Mouse (Mus musculus) neutrophil, adult 5-6 weeks (primary cell): Measurements from ENCODE around the gene Slc16a10. TPM values are rescaled to one million over a fixed set of nuclear protein-coding genes. Genes with fewer than 3 reads are reported as not detected.

Experiments
- ATAC-seq: fragments of 151-379, 151-347 bp; 2 replicates; pipeline ENCODE4 v1.8.0; 2017; ENCODE audit warnings: mild to moderate bottlenecking, moderate TSS enrichment; ENCODE audit not compliant: insufficient number of reproducible peaks, poor library complexity, low FRiP score, severe bottlenecking; ENCODE audit errors: extremely low read depth
- total RNA-seq: library from RNA; stranded (forward); fragments of 200-1000 nt; gene quantifications from 2 replicates; pipeline ENCODE4 v1.2.3, GENCODE M21; 2017

The Slc16a10 gene
- total RNA-seq, 1 experiment from 2014 or later, result 6.8 TPM

DNA sequence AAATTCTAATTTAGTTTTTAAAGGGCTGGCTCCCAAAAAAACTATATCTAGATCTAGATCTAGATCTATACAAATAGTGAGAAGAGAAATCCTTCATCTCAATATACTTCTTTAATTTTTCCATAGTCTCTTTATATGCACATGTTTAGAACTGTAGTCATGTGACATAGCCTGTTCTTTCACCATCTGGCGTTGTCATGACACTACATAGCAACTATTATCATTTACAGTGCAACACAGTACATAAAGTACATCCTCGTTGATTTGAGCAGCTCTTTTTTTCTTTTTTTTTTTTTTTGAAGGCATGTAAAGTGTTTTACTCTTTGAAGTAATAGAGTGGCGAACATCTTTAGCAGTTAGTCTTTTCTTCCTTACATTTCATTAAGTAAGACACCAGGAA lies 22.6 kb downstream of the Slc16a10 start:
- no peak for ATAC-seq

DNA sequence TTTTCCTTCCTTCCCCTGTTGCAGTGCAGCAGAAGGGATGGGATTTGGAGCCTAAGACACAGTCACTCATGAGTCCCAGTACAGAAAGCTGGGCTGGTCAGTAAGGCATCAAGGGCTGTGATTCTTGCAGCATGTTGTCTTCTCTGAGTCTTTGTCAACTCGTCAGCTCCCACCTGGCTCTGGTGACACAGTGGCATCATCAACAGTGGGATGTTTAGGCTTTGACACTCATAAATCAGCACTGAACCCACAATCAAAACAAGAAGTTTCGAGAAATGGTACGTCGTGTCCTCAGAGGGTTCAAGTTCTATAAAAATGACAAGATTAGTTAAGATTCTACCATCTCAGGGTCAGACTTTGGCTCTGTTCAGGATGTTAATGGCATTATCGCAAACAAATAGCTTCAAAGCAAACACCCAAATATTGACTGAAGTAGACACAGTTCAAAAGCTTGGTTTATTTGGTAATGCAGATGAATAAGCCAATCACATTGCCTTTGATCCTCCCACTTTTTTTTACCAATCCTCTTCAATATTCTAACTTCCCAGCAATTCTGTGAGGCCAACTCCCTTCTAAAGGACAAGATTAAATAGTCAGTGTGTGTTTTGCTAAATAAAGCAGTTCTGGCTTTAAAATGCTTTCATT lies 23.2 kb downstream of the Slc16a10 start:
- ATAC-seq, result no peak

DNA sequence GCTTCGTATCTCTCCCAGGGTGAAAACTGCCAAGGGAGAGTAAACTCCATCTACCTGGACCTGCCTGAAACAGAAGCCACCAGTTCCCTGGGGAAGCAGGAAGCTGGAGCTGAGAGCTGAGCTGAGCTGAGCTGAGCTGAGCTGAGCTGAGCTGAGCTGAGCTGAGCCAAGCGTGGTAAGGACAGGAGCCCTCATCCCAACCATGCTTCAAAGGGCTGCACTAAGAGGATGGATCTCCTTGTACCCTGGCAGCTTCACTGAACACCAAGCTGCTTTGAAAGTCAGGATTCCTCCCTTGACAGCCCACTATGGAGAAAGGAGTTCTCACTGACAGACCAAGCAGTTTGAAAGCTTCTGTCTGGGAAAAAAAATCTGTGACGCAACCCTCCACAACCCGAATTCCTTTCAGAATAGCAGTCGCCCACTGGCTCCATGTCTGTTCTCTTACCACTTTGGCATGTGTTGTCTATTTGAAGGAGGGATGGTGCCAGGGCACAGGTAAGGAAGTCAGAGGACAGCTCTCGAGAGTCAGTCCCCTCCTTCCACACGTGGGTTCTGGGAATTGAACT lies 28.5 kb downstream of the Slc16a10 start:
- ATAC-seq, result no peak

GRCm38 (mm10) chr10:40112256-40112655 lies 29.8 kb downstream of the Slc16a10 start:
- no peak for ATAC-seq

DNA sequence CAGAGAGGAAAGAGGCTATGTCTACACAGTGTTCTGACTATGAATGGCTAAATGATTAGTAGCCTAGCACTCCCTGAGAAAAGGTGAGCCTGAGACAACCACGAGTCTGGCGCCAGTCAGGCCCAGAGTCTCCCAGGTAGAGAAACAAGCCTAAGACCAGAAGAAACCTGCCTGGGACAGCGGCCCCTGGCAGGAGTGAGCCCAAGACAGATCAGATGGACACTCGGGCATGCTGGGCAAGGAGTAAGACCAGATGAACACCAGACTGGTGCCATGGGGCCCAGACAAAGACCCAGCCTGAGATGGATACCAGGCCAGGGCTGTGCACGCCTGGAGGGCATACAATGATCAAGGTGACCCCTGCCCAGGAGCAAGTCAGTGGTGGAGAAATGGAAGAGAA lies 32.5 kb downstream of the Slc16a10 start:
- ATAC-seq, result no peak

GRCm38 (mm10) chr10:40108992-40109391 lies 33.1 kb downstream of the Slc16a10 start:
- no peak for ATAC-seq

GRCm38 (mm10) chr10:40107995-40108394 lies 34.1 kb downstream of the Slc16a10 start:
- no peak for ATAC-seq

GRCm38 (mm10) chr10:40105174-40105573 lies 36.9 kb downstream of the Slc16a10 start:
- ATAC-seq, result no peak

GRCm38 (mm10) chr10:40103790-40104189 lies 38.3 kb downstream of the Slc16a10 start:
- ATAC-seq, result no peak

GRCm38 (mm10) chr10:40102986-40103385 lies 39.1 kb downstream of the Slc16a10 start:
- ATAC-seq, result no peak

DNA sequence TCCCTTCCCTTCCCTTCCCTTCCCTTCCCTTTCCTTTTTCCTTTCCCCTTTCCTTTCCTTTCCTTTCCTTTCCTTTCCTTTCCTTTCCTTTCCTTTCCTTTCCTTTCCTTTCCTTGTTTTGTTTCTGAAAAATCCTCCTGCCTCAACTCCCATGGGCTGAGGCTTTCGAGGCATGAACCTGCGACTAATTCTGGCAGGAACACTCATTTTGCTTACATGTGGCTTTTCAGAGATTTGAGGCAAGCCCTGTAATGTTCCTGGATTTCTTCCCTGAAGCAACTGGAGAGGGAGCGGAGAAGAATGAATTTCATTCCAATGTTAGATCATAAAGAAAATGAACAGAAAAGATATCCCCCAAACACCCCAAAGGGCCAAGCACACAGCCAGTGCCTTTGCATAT lies 39.9 kb downstream of the Slc16a10 start:
- no peak for ATAC-seq

DNA sequence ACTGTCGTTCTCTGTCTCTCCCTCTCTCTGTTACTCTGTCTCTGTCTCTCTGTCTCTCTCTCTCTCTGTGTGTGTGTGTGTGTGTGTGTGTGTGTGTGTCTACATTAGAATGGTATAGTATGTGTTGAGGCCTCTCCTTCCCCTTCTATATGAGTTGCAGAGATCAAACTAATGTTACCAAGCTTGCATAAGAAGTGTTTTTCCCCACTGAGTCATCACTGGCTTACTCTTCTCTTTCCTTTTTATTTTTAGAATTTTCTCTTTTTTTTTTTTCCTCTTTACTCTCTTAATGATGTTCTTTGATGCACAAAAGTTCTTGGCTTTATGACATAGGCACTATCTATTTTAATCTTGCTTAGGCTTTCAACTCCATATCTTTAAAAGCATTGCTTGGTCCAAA lies 43.6 kb downstream of the Slc16a10 start:
- no peak for ATAC-seq

DNA sequence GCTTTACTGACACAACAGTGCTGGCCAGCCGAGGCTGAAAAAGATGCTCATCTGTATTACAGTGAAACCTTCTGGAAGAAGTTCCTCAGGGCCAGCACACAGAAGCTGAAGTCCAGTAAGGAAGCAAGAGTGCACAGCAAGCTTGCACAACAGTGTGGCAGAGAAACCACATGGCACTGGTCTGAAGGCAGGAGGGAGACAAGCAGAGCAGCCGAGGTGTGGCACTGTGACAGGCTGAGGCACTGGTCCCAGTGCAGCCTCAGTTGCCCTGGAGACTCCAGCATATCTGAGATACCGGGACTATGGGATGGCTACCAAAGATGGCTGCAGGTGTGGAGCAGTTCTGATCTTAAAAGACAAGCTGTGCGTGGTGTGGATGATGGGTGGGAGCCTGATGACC lies 44.5 kb downstream of the Slc16a10 start:
- peak; percentile 70 for ATAC-seq

DNA sequence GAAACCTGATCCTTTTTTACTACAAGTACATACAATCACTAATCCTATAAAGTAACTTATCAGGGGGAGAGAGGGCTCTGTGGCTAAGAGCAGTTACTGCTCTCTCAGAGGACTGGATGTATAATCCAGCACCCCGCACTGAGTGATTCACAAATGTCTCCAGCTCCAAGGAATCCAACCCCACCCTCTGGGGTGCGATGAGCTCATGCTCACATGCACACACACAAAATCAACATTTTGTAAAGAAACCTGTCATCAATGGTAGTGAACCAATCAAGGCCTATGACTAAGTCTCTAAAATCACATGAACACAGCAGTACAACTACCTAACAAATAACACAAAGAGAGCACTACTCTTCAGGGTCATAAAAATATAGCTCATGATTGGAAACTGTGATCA lies 47.3 kb downstream of the Slc16a10 start:
- ATAC-seq, result no peak

- no peak for ATAC-seq
These were observed 48.5 kb downstream of the Slc16a10 start for GRCm38 (mm10) chr10:40093526-40093925.

DNA sequence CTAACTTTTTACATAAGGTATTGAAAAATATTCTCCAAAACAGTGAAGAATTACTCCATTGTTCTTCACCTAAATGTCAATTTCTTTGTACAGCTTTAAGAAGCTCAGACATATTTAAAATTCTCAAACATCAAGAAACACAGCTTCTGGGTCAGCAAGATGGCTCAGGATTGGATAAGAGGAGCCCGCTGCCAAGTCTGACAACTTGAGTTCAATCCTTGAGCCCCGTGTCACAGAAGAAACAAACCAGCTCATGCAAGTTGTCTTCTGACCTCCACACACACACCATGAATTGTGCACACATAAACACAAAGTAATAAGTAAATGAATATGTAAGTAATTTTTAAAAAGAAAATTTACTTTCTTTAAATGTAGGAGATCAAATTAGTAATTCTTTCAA lies 50.6 kb downstream of the Slc16a10 start:
- ATAC-seq, result no peak

- ATAC-seq, result no peak
These were observed 51.3 kb downstream of the Slc16a10 start for GRCm38 (mm10) chr10:40090504-40091428.

- ATAC-seq, result no peak
These were observed 57.5 kb downstream of the Slc16a10 start for GRCm38 (mm10) chr10:40084332-40085093.

DNA sequence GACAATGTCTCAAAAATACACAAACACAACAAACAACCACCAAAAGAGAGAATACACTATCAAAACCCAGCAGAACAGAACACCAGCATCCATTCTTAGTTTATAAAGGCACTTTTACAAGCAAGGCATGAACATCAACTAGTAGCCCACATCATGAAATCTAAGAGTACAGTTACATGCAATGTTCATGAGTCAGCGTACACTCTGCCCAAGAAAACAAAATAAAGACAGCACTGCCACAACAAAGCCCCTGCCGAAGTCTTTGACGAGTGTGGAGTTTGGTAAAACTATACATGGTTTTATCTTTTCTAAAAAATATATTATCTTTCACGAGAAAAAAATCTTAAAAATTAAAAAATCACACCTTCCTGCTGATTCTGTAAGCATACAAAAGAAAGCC lies 58.5 kb downstream of the Slc16a10 start:
- ATAC-seq, result no peak
